Mouse (Mus musculus): ENCODE results near the gene Fxyd3. TPM values are rescaled to one million over a fixed set of nuclear protein-coding genes. Genes with fewer than 3 reads are reported as not detected.

The Fxyd3 gene
- polyA plus RNA-seq, 2 experiments from 2014 or later = 0.27 TPM; not detected in 1

- ATAC-seq = no peak
These were observed 27.2 kb downstream of the Fxyd3 start for GRCm38 (mm10) chr7:31049135-31049845.

GRCm38 (mm10) chr7:31042431-31042910 is 34.0 kb downstream of the Fxyd3 start, which contains the start of gene Fxyd5:
Fxyd5 (minus strand) TSS chr7:31042481.
- ATAC-seq = no peak

- peak; percentile 83 for ATAC-seq
These were observed 34.7 kb downstream of the Fxyd3 start for GRCm38 (mm10) chr7:31041662-31042315.

- ATAC-seq = peak; percentile 4
These were observed 35.5 kb downstream of the Fxyd3 start for GRCm38 (mm10) chr7:31041023-31041407.

- no peak for ATAC-seq
These were observed 36.1 kb downstream of the Fxyd3 start for GRCm38 (mm10) chr7:31040281-31041022.

GRCm38 (mm10) chr7:31039011-31039410 is 37.5 kb downstream of the Fxyd3 start:
- no peak for ATAC-seq

GRCm38 (mm10) chr7:31037675-31038074 is 38.8 kb downstream of the Fxyd3 start:
- peak; percentile 37 for ATAC-seq

- ATAC-seq = peak; percentile 5
These were observed 39.6 kb downstream of the Fxyd3 start for GRCm38 (mm10) chr7:31036917-31037316.

GRCm38 (mm10) chr7:31035291-31035690 is 41.2 kb downstream of the Fxyd3 start:
- no peak for ATAC-seq

- ATAC-seq = peak; percentile 40
These were observed 41.7 kb downstream of the Fxyd3 start for GRCm38 (mm10) chr7:31034789-31035188.

GRCm38 (mm10) chr7:31033409-31034165 is 42.9 kb downstream of the Fxyd3 start:
- ATAC-seq = peak; percentile 75

- ATAC-seq = peak; percentile 18
These were observed 44.8 kb downstream of the Fxyd3 start for GRCm38 (mm10) chr7:31031731-31032130.

- no peak for ATAC-seq
These were observed 45.8 kb downstream of the Fxyd3 start for GRCm38 (mm10) chr7:31030717-31031116.

- no peak for ATAC-seq
These were observed 47.9 kb downstream of the Fxyd3 start for GRCm38 (mm10) chr7:31028609-31029008.

Other genes with a start within 250 kb of the Fxyd3 start
- not detected for gene Ffar3, start 220.5 kb downstream of the Fxyd3 start, polyA plus RNA-seq (2017; shearing (Covaris generic))
- under 1 TPM in 1 of 2 experiments, not detected in 1; 0.14 TPM for gene Ffar1, start 215.1 kb downstream of the Fxyd3 start, polyA plus RNA-seq (2017; shearing (Covaris generic))
- gene Cd22, start 196.4 kb downstream of the Fxyd3 start, polyA plus RNA-seq (2017; shearing (Covaris generic)) = 10 to 100 TPM in 1 of 2 experiments, 1 to 10 TPM in 1; 4.2 to 20.3 TPM
- not detected for gene Mag, start 161.8 kb downstream of the Fxyd3 start, polyA plus RNA-seq (2017; shearing (Covaris generic))
- not detected for gene Hamp2, start 152.0 kb downstream of the Fxyd3 start, polyA plus RNA-seq (2017; shearing (Covaris generic))
- gene Hamp, start 132.7 kb downstream of the Fxyd3 start, polyA plus RNA-seq (2017; shearing (Covaris generic)) = not detected
- 10 to 100 TPM; 11.0 to 16.0 TPM for gene Usf2, start 119.9 kb downstream of the Fxyd3 start, polyA plus RNA-seq (2017; shearing (Covaris generic))
- gene Lsr, start 103.2 kb downstream of the Fxyd3 start, polyA plus RNA-seq (2017; shearing (Covaris generic)) = 1 to 10 TPM; 1.8 to 2.6 TPM
- 1 to 10 TPM; 1.2 to 1.5 TPM for gene Fam187b, start 102.9 kb downstream of the Fxyd3 start, polyA plus RNA-seq (2017; shearing (Covaris generic))
- 1,000 to 10,000 TPM; 1,918 to 1,991 TPM for gene Fxyd5, start 34.2 kb downstream of the Fxyd3 start, polyA plus RNA-seq (2017; shearing (Covaris generic))
- not detected for gene Fxyd7, start 25.2 kb downstream of the Fxyd3 start, polyA plus RNA-seq (2017; shearing (Covaris generic))
- gene Fxyd1, start 19.5 kb downstream of the Fxyd3 start, polyA plus RNA-seq (2017; shearing (Covaris generic)) = not detected
- gene Lgi4, start 17.4 kb downstream of the Fxyd3 start, polyA plus RNA-seq (2017; shearing (Covaris generic)) = not detected
- gene Hpn, start 38.6 kb upstream of the Fxyd3 start, polyA plus RNA-seq (2017; shearing (Covaris generic)) = 10 to 100 TPM in 1 of 2 experiments, 1 to 10 TPM in 1; 6.0 to 12.2 TPM
- gene Scn1b, start 50.3 kb upstream of the Fxyd3 start, polyA plus RNA-seq (2017; shearing (Covaris generic)) = not detected
- 100 to 1,000 TPM in 1 of 2 experiments, 10 to 100 TPM in 1; 83.7 to 103 TPM for gene Gramd1a, start 79.2 kb upstream of the Fxyd3 start, polyA plus RNA-seq (2017; shearing (Covaris generic))
- gene Scgb2b2, start 213.8 kb upstream of the Fxyd3 start, polyA plus RNA-seq (2017; shearing (Covaris generic)) = not detected
- not detected for gene Scgb1b2, start 215.1 kb upstream of the Fxyd3 start, polyA plus RNA-seq (2017; shearing (Covaris generic))

All from CD4-positive, CD25-positive, alpha-beta regulatory T cell, adult 4 months (primary cell).